Mouse (Mus musculus): ENCODE measurements around the gene Armh3. TPM values are rescaled to one million over a fixed set of nuclear protein-coding genes. Genes with fewer than 3 reads are reported as not detected.

Armh3 gene
- polyA plus RNA-seq, 1 experiment from 2014 or later, result 17.0 TPM

- H3K4me2 ChIP-seq (replicated peaks; ENCODE audit: low read depth, low read length), result no peak overlapping the region
- no peaks in the 10 kb centered on the region for H3K27me3 ChIP-seq (ENCODE audit: control insufficient read depth, insufficient read depth, low read length)
- 20% methylated on average over 12 of the region's 12 CpGs for WGBS
- no peak overlapping the region for H3K27ac ChIP-seq (ENCODE audit: low read depth, low read length)
- ATAC-seq (ENCODE audit: low FRiP score, low TSS enrichment), result peak; percentile 66; the same call in 1 of the 2 replicates
- H3K4me3 ChIP-seq (ENCODE audit: low read length), result no peak overlapping the region
- no peaks in the 10 kb centered on the region for H3K36me3 ChIP-seq (ENCODE audit: control insufficient read depth, insufficient read depth, low read length)
- H3K9me3 ChIP-seq (ENCODE audit: control insufficient read depth, low read length), result no peaks in the 10 kb centered on the region
- H3K9ac ChIP-seq (ENCODE audit: low read depth, low read length), result no peak overlapping the region
- H3K4me1 ChIP-seq (ENCODE audit: control insufficient read depth, insufficient read depth, low read length), result no peaks in the 10 kb centered on the region
These were observed 193.5 kb downstream of the Armh3 start for GRCm38 (mm10) chr19:45804593-45805368.

- no peaks in the 10 kb centered on the region for H3K27me3 ChIP-seq (ENCODE audit: control insufficient read depth, insufficient read depth, low read length)
- H3K4me3 ChIP-seq (ENCODE audit: low read length), result no peak overlapping the region
- no peaks in the 10 kb centered on the region for H3K9me3 ChIP-seq (ENCODE audit: control insufficient read depth, low read length)
- H3K4me2 ChIP-seq (replicated peaks; ENCODE audit: low read depth, low read length), result no peak overlapping the region
- no peak overlapping the region for H3K27ac ChIP-seq (ENCODE audit: low read depth, low read length)
- WGBS, result 19% methylated on average over 4 of the region's 4 CpGs
- ATAC-seq (ENCODE audit: low FRiP score, low TSS enrichment), result no peak
- H3K9ac ChIP-seq (ENCODE audit: low read depth, low read length), result no peak overlapping the region
- H3K36me3 ChIP-seq (ENCODE audit: control insufficient read depth, insufficient read depth, low read length), result no peaks in the 10 kb centered on the region
- no peaks in the 10 kb centered on the region for H3K4me1 ChIP-seq (ENCODE audit: control insufficient read depth, insufficient read depth, low read length)
These were observed 194.9 kb downstream of the Armh3 start for GRCm38 (mm10) chr19:45803408-45803807.

- H3K27me3 ChIP-seq (ENCODE audit: control insufficient read depth, insufficient read depth, low read length), result no peaks in the 10 kb centered on the region
- H3K9me3 ChIP-seq (ENCODE audit: control insufficient read depth, low read length), result no peaks in the 10 kb centered on the region
- no peaks in the 10 kb centered on the region for H3K36me3 ChIP-seq (ENCODE audit: control insufficient read depth, insufficient read depth, low read length)
- no peak overlapping the region for H3K4me3 ChIP-seq (ENCODE audit: low read length)
- H3K27ac ChIP-seq (ENCODE audit: low read depth, low read length), result no peak overlapping the region
- H3K4me1 ChIP-seq (ENCODE audit: control insufficient read depth, insufficient read depth, low read length), result no peaks in the 10 kb centered on the region
- WGBS, result 74% methylated on average over 4 of the region's 4 CpGs
- H3K9ac ChIP-seq (ENCODE audit: low read depth, low read length), result no peak overlapping the region
- H3K4me2 ChIP-seq (replicated peaks; ENCODE audit: low read depth, low read length), result no peak overlapping the region
- ATAC-seq (ENCODE audit: low FRiP score, low TSS enrichment), result no peak
These were observed 195.6 kb downstream of the Armh3 start for GRCm38 (mm10) chr19:45802702-45803101.

- ATAC-seq (ENCODE audit: low FRiP score, low TSS enrichment), result no peak
- no peak overlapping the region for H3K27ac ChIP-seq (ENCODE audit: low read depth, low read length)
- H3K4me3 ChIP-seq (ENCODE audit: low read length), result no peak overlapping the region
- H3K4me2 ChIP-seq (replicated peaks; ENCODE audit: low read depth, low read length), result no peak overlapping the region
- 59% methylated on average over 15 of the region's 15 CpGs for WGBS
- no peaks in the 10 kb centered on the region for H3K27me3 ChIP-seq (ENCODE audit: control insufficient read depth, insufficient read depth, low read length)
- no peaks in the 10 kb centered on the region for H3K9me3 ChIP-seq (ENCODE audit: control insufficient read depth, low read length)
- no peaks in the 10 kb centered on the region for H3K36me3 ChIP-seq (ENCODE audit: control insufficient read depth, insufficient read depth, low read length)
- peaks cover 7% of the 10 kb centered on the region; the same call in 1 of the 2 replicates for H3K4me1 ChIP-seq (ENCODE audit: control insufficient read depth, insufficient read depth, low read length)
- no peak overlapping the region for H3K9ac ChIP-seq (ENCODE audit: low read depth, low read length)
These were observed 201.4 kb downstream of the Armh3 start for GRCm38 (mm10) chr19:45796879-45797278.

GRCm38 (mm10) chr19:45796061-45796556, 202.2 kb downstream of the Armh3 start:
- ATAC-seq (ENCODE audit: low FRiP score, low TSS enrichment), result peak; percentile 58
- no peak overlapping the region for H3K9ac ChIP-seq (ENCODE audit: low read depth, low read length)

GRCm38 (mm10) chr19:45795406-45795944, 202.8 kb downstream of the Armh3 start:
- no peak overlapping the region for H3K9ac ChIP-seq (ENCODE audit: low read depth, low read length)
- no peaks in the 10 kb centered on the region for H3K36me3 ChIP-seq (ENCODE audit: control insufficient read depth, insufficient read depth, low read length)
- WGBS, result 32% methylated on average over 15 of the region's 15 CpGs
- peak overlapping the region; percentile 19; the same call in 1 of the 2 replicates for H3K4me3 ChIP-seq (ENCODE audit: low read length)
- H3K4me2 ChIP-seq (replicated peaks; ENCODE audit: low read depth, low read length), result peak overlapping the region; percentile 37
- H3K9me3 ChIP-seq (ENCODE audit: control insufficient read depth, low read length), result no peaks in the 10 kb centered on the region
- no peaks in the 10 kb centered on the region for H3K27me3 ChIP-seq (ENCODE audit: control insufficient read depth, insufficient read depth, low read length)
- peaks cover 7% of the 10 kb centered on the region; the same call in 1 of the 2 replicates for H3K4me1 ChIP-seq (ENCODE audit: control insufficient read depth, insufficient read depth, low read length)
- peak; percentile 37 for ATAC-seq (ENCODE audit: low FRiP score, low TSS enrichment)
- H3K27ac ChIP-seq (ENCODE audit: low read depth, low read length), result no peak overlapping the region

More at GRCm38 (mm10) chr19:45796061-45796556, 202.2 kb downstream of the Armh3 start:
- 9% methylated on average over 15 of the region's 15 CpGs for WGBS
- H3K4me1 ChIP-seq (ENCODE audit: control insufficient read depth, insufficient read depth, low read length), result peaks cover 7% of the 10 kb centered on the region; the same call in 1 of the 2 replicates
- H3K27me3 ChIP-seq (ENCODE audit: control insufficient read depth, insufficient read depth, low read length), result no peaks in the 10 kb centered on the region
- H3K36me3 ChIP-seq (ENCODE audit: control insufficient read depth, insufficient read depth, low read length), result no peaks in the 10 kb centered on the region
- H3K9me3 ChIP-seq (ENCODE audit: control insufficient read depth, low read length), result no peaks in the 10 kb centered on the region
- H3K4me3 ChIP-seq (ENCODE audit: low read length), result peak overlapping the region; percentile 19
- H3K4me2 ChIP-seq (replicated peaks; ENCODE audit: low read depth, low read length), result peak overlapping the region; percentile 37
- H3K27ac ChIP-seq (ENCODE audit: low read depth, low read length), result no peak overlapping the region

GRCm38 (mm10) chr19:45794718-45795117, 203.6 kb downstream of the Armh3 start:
- no peak overlapping the region for H3K9ac ChIP-seq (ENCODE audit: low read depth, low read length)
- no peak overlapping the region for H3K4me3 ChIP-seq (ENCODE audit: low read length)
- no peak overlapping the region for H3K27ac ChIP-seq (ENCODE audit: low read depth, low read length)
- peaks cover 7% of the 10 kb centered on the region; the same call in 1 of the 2 replicates for H3K4me1 ChIP-seq (ENCODE audit: control insufficient read depth, insufficient read depth, low read length)
- no peak overlapping the region for H3K4me2 ChIP-seq (replicated peaks; ENCODE audit: low read depth, low read length)
- no peak for ATAC-seq (ENCODE audit: low FRiP score, low TSS enrichment)
- H3K36me3 ChIP-seq (ENCODE audit: control insufficient read depth, insufficient read depth, low read length), result no peaks in the 10 kb centered on the region
- H3K9me3 ChIP-seq (ENCODE audit: control insufficient read depth, low read length), result no peaks in the 10 kb centered on the region
- H3K27me3 ChIP-seq (ENCODE audit: control insufficient read depth, insufficient read depth, low read length), result no peaks in the 10 kb centered on the region
- WGBS, result 54% methylated on average over 6 of the region's 6 CpGs

GRCm38 (mm10) chr19:45792404-45792803, 205.9 kb downstream of the Armh3 start:
- no peaks in the 10 kb centered on the region for H3K27me3 ChIP-seq (ENCODE audit: control insufficient read depth, insufficient read depth, low read length)
- H3K4me3 ChIP-seq (ENCODE audit: low read length), result no peak overlapping the region
- no peak overlapping the region for H3K4me2 ChIP-seq (replicated peaks; ENCODE audit: low read depth, low read length)
- peaks cover 7% of the 10 kb centered on the region for H3K4me1 ChIP-seq (ENCODE audit: control insufficient read depth, insufficient read depth, low read length)
- H3K9ac ChIP-seq (ENCODE audit: low read depth, low read length), result no peak overlapping the region
- H3K9me3 ChIP-seq (ENCODE audit: control insufficient read depth, low read length), result no peaks in the 10 kb centered on the region
- WGBS, result 88% methylated on average over 6 of the region's 6 CpGs
- H3K36me3 ChIP-seq (ENCODE audit: control insufficient read depth, insufficient read depth, low read length), result no peaks in the 10 kb centered on the region
- ATAC-seq (ENCODE audit: low FRiP score, low TSS enrichment), result no peak
- no peak overlapping the region for H3K27ac ChIP-seq (ENCODE audit: low read depth, low read length)
